Mouse (Mus musculus): ENCODE data around the gene Gm7030.
"Not testable (repeated sequence)": the region's sequence is repeated elsewhere in the genome, so short reads cannot be mapped to it uniquely, and the experiment has no call there.

DNA sequence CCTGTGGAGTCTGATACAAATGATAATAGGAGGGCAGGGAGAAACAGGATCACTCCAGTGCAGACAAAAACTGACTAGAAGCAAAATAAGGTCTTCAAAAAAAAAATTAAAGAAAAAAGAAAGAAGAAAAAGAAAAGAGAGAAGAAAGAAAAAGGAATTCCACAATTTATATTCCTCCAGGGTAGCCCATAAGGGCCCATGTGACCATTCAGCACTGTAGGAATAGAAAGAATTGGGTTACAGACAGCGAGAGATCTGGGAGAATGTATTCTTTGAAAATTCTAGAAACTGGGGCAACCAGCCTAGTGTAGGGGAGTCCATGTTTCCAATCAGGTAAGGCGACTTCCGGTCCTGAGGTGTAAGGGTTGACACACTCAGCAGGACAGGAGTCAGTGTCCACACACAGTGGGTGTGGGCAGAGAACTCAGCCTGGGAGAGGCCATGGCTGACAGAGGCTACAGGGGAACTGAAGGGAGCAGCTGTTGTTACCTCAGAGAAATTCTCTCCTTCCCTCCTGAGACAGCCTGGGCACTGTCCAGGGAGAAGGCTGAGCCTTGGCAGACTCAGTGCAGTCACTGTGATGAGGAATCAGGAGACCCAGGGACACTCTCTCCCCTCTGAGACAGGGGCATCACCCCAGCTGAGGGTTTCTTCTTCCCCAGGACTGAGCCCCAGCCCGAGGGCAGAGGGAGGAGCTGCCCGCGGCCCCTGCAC, 46.5 kb downstream of the Gm7030 start:
- not testable (repeated sequence) for TF ChIP-seq CTCF (IDR thresholded peaks at IDR 0.05; ENCODE audit: low read depth, low read length); POLR2A (IDR thresholded peaks at IDR 0.05; ENCODE audit: insufficient read depth, low read length); EP300 (IDR thresholded peaks at IDR 0.05; ENCODE audit: insufficient read depth, low read depth, low read length)
